Comparison of ENCODE assay signal across 11 mouse cellular contexts in the genomic region with DNA sequence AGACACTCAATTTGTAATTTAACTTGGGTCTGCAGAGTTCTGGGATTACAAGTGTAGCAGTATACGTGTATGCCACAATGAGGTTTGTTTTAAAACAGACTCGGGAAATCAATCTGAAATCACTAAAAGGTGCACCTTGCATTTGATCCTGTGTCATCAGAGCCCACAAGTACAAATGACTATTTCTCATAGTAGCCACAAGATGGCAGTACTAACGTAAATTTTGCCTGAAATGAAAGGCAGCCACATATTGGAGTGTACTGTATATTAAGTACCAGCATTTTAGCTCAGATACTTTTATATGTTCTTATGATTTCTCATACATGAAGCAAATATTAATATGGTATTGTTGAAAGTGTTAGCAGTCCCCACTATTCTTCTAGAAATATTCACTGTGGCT.
DNase-seq lines count a peak whose midpoint lies in the region; ATAC-seq and TF ChIP-seq lines count a peak whose summit lies in the region.
"Had no signal": no experiment of that assay in that cellular context is flagged by ENCODE, and none has a peak within 500 bp of the region (broad histone marks: within the 10 kb centered on the region; RNA-seq: fewer than 3 reads in every experiment).

No protein-coding gene starts in this region.

- H3K9me3 ChIP-seq in forebrain, embryonic 13.5 days (replicated peaks) = no peaks in the 10 kb centered on the region
- H3K9me3 ChIP-seq in forebrain, embryonic 12.5 days = no peaks in the 10 kb centered on the region
- H3K9me3 ChIP-seq in embryonic facial prominence, embryonic 14.5 days (ENCODE audit: control insufficient read depth, low read length) = no peaks in the 10 kb centered on the region
- H3K9me3 ChIP-seq: embryonic facial prominence, embryonic 12.5 days had no signal

- H3K4me2 ChIP-seq in forebrain, embryonic 13.5 days = no peak overlapping the region
- H3K4me2 ChIP-seq in forebrain, embryonic 12.5 days = no peak overlapping the region
- H3K4me2 ChIP-seq in embryonic facial prominence, embryonic 14.5 days (ENCODE audit: low read depth, low read length) = no peak overlapping the region
- H3K4me2 ChIP-seq: embryonic facial prominence, embryonic 12.5 days had no signal

- no peak overlapping the region for H3K9ac ChIP-seq in forebrain, embryonic 13.5 days
- H3K9ac ChIP-seq in forebrain, embryonic 12.5 days = no peak overlapping the region
- no peak overlapping the region for H3K9ac ChIP-seq in embryonic facial prominence, embryonic 14.5 days (ENCODE audit: low read depth, low read length)
- H3K9ac ChIP-seq: embryonic facial prominence, embryonic 12.5 days had no signal

- ATAC-seq in forebrain, embryonic 13.5 days = 0 out of 2 replicates have a peak, but pooled peaks have one; percentile 24
- ATAC-seq in forebrain, embryonic 12.5 days (ENCODE audit: low FRiP score) = no peak
- no peak for ATAC-seq in embryonic facial prominence, embryonic 14.5 days (ENCODE audit: low read depth)

- intact Hi-C loops in left cerebral cortex, adult 2 months (cut with DNase I) = loop anchor here (2.0 to 10.0 kb wide), 2 partner anchors 439 to 553 kb away; no protein-coding TSS in a partner anchor
- intact Hi-C loops in left cerebral cortex, postnatal 25 days (cut with DNase I) = loop anchor here (5.0 kb wide), 1 partner anchor 552 kb away; no protein-coding TSS in a partner anchor

- DNase-seq in left cerebral cortex, adult 2 months (ENCODE audit: extremely low spot score in 1 of 2, low spot score in 2 of 2) = no peak
- DNase-seq in left cerebral cortex, adult 8-10 months (ENCODE audit: low spot score in 2 of 2) = no peak
- DNase-seq in ES-CJ7 (ENCODE audit: low read depth, low spot score) = peak; percentile 32
- DNase-seq in embryonic facial prominence, embryonic 14.5 days (ENCODE audit: low spot score) = peak; percentile 48
- no peak for DNase-seq in left cerebral cortex, postnatal 25 days (ENCODE audit: low spot score in 2 of 2)
- DNase-seq in cerebellum, adult 11 months = no peak
- DNase-seq: gastrocnemius, postnatal 10 days; kidney, adult 8-10 months had no signal

- TF ChIP-seq CTCF in left cerebral cortex, adult 2 months (IDR thresholded peaks at IDR 0.05) = peak; percentile 57

- no peaks in the 10 kb centered on the region for H3K27me3 ChIP-seq in forebrain, embryonic 13.5 days
- H3K27me3 ChIP-seq in forebrain, embryonic 12.5 days = no peaks in the 10 kb centered on the region
- no peaks in the 10 kb centered on the region for H3K27me3 ChIP-seq in embryonic facial prominence, embryonic 14.5 days (replicated peaks; ENCODE audit: control insufficient read depth, insufficient read depth, low read length)
- H3K27me3 ChIP-seq: embryonic facial prominence, embryonic 12.5 days had no signal

- H3K27ac ChIP-seq in forebrain, embryonic 13.5 days = no peak overlapping the region
- H3K27ac ChIP-seq in forebrain, embryonic 12.5 days = no peak overlapping the region
- no peak overlapping the region for H3K27ac ChIP-seq in left cerebral cortex, adult 2 months
- H3K27ac ChIP-seq in embryonic facial prominence, embryonic 14.5 days (replicated peaks; ENCODE audit: low read depth, low read length) = no peak overlapping the region
- H3K27ac ChIP-seq: embryonic facial prominence, embryonic 12.5 days had no signal

- no peaks in the 10 kb centered on the region for H3K4me1 ChIP-seq in forebrain, embryonic 13.5 days
- H3K4me1 ChIP-seq in forebrain, embryonic 12.5 days = no peaks in the 10 kb centered on the region
- no peaks in the 10 kb centered on the region for H3K4me1 ChIP-seq in embryonic facial prominence, embryonic 14.5 days (ENCODE audit: control insufficient read depth, insufficient read depth, low read length)
- H3K4me1 ChIP-seq: embryonic facial prominence, embryonic 12.5 days had no signal

- H3K4me3 ChIP-seq in forebrain, embryonic 13.5 days = no peak overlapping the region
- H3K4me3 ChIP-seq in forebrain, embryonic 12.5 days (replicated peaks) = no peak overlapping the region
- no peak overlapping the region for H3K4me3 ChIP-seq in left cerebral cortex, adult 2 months
- no peak overlapping the region for H3K4me3 ChIP-seq in embryonic facial prominence, embryonic 14.5 days (ENCODE audit: low read depth, low read length)
- H3K4me3 ChIP-seq: embryonic facial prominence, embryonic 12.5 days had no signal

- H3K36me3 ChIP-seq in forebrain, embryonic 13.5 days (ENCODE audit: poor library complexity, severe bottlenecking) = no peaks in the 10 kb centered on the region
- H3K36me3 ChIP-seq in forebrain, embryonic 12.5 days (replicated peaks) = no peaks in the 10 kb centered on the region
- no peaks in the 10 kb centered on the region for H3K36me3 ChIP-seq in embryonic facial prominence, embryonic 14.5 days (ENCODE audit: control insufficient read depth, insufficient read depth, low read length)
- H3K36me3 ChIP-seq: embryonic facial prominence, embryonic 12.5 days had no signal

- 24% methylated on average over 3 of the region's 3 CpGs for WGBS in forebrain, embryonic 13.5 days
- WGBS in forebrain, embryonic 12.5 days = 34% methylated on average over 3 of the region's 3 CpGs
- WGBS in embryonic facial prominence, embryonic 14.5 days = 22% methylated on average over 3 of the region's 3 CpGs

Comparison
In these comparisons a context has a peak if more than half of its experiments do, and no peak if none do; other contexts are left out.
1. DNase-seq: peak in ES-CJ7 (single experiment) and embryonic facial prominence, embryonic 14.5 days (single experiment); none in left cerebral cortex, adult 2 months (0 of 2), left cerebral cortex, adult 8-10 months (0 of 2), left cerebral cortex, postnatal 25 days (0 of 2) and cerebellum, adult 11 months (single experiment).